Mouse (Mus musculus) midbrain, postnatal 0 days (tissue): Measurements from ENCODE around the gene Def8. TPM values are rescaled to one million over a fixed set of nuclear protein-coding genes. Genes with fewer than 3 reads are reported as not detected.

Experiments
- ATAC-seq: fragments of 200-750 bp; cut with Nextera tagmentation; 2 replicates; pipeline ENCODE4 v1.8.0; 2017; ENCODE audit warnings: moderate number of reproducible peaks, mild to moderate bottlenecking, moderate TSS enrichment, moderate library complexity; ENCODE audit not compliant: low FRiP score
- DNase-seq: peaks from one replicate; pipeline ENCODE4 v3.0.0-alpha.2; 2015; ENCODE audit warnings: low spot score
- H3K27ac ChIP-seq: fragments of 300-500 bp; sonication (generic); 2 replicates; pipeline ENCODE4 v1.5.1; 2014; ENCODE audit warnings: low read depth, mild to moderate bottlenecking, low read length, mixed read lengths
- H3K27me3 ChIP-seq: fragments of 300-500 bp; sonication (generic); 2 replicates; pipeline ENCODE4 v1.6.1; 2014; ENCODE audit warnings: low read length, control low read depth, mixed read lengths; ENCODE audit not compliant: insufficient read depth
- H3K36me3 ChIP-seq: fragments of 300-500 bp; sonication (generic); 2 replicates; pipeline ENCODE4 v1.6.1; 2014; ENCODE audit warnings: low read length, control low read depth, mixed read lengths; ENCODE audit not compliant: insufficient read depth
- H3K4me1 ChIP-seq: fragments of 300-500 bp; sonication (generic); 2 replicates; pipeline ENCODE4 v1.6.1; 2014; ENCODE audit warnings: mild to moderate bottlenecking, control low read depth, antibody characterized with exemption, low read length, mixed read lengths; ENCODE audit not compliant: insufficient read depth
- H3K4me2 ChIP-seq: fragments of 300-500 bp; sonication (generic); 2 replicates; pipeline ENCODE4 v1.6.1; 2014; ENCODE audit warnings: low read depth, mild to moderate bottlenecking, low read length, mixed read lengths; ENCODE audit not compliant: poor library complexity, severe bottlenecking
- H3K4me3 ChIP-seq: fragments of 300-500 bp; sonication (generic); 2 replicates; pipeline ENCODE4 v1.5.1; 2014; ENCODE audit warnings: low read depth, mild to moderate bottlenecking, low read length, moderate library complexity
- H3K9ac ChIP-seq: fragments of 300-500 bp; sonication (generic); replicated peaks from 2 replicates; pipeline ENCODE4 v1.6.1; 2014; ENCODE audit warnings: mild to moderate bottlenecking, low read length, moderate library complexity, mixed read lengths; ENCODE audit not compliant: poor library complexity, severe bottlenecking
- H3K9me3 ChIP-seq: fragments of 300-500 bp; sonication (generic); 2 replicates; pipeline ENCODE4 v1.6.1; 2016; ENCODE audit warnings: low read length, control low read depth
- CTCF ChIP-seq: IDR thresholded peaks from 2 replicates; pipeline ENCODE4 v1.5.1; 2016; ENCODE audit warnings: antibody characterized with exemption, mild to moderate bottlenecking
- WGBS: fragments of 180-500 bp; shearing (Covaris S2); extraction: QIAGEN DNeasy Blood & Tissue Kit; methylation state at CpG from one replicate; pipeline ENCODE4 v1.1.7; 2014; 5-methylcytosine and 5-hydroxymethylcytosine counted together
- polyA plus RNA-seq: library from polyadenylated mRNA; unstranded; fragments of >200 nt; fragmentation: Nextera tagmentation; extraction: Ambion mirVana; gene quantifications from 2 replicates; pipeline ENCODE4 v1.2.1, GENCODE M21; 2015
- total RNA-seq: library from RNA; depleted of rRNA; stranded (reverse); fragments of >200 nt; gene quantifications from 2 replicates; pipeline ENCODE4 v1.2.3, GENCODE M21; 2014

The Def8 gene
- total and polyA plus RNA-seq, 2 experiments from 2014 or later = 36.4 to 47.6 TPM

DNA sequence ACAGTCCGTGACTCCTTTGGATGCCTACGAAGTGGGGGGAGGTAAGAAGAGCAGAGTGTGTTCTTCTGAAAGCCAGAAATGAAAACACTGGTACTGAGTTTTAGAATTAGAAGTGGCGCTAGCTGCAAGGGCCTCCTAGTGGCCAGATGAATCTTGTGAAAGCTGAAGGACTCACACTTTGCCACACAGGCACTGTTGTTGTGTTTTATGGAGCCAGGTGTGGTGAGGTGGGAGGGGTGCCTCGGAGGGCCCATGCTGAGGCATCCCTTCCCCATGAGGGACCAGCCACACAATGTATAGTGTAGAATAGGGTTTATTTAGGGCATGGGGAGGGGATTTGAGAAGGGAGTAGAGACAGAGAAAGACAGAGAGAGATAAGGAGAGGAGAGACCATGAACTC is 74.4 kb downstream of the Def8 start:
- no peak overlapping the region for H3K9ac ChIP-seq
- DNase-seq (no peak), ATAC-seq (no peak)
- no peaks in the 10 kb centered on the region for H3K27me3 ChIP-seq
- H3K4me1 ChIP-seq = no peaks in the 10 kb centered on the region
- TF ChIP-seq CTCF = peak; percentile 34; the same call in 1 of the 2 replicates
- H3K36me3 ChIP-seq = peaks cover 83% of the 10 kb centered on the region
- no peak overlapping the region for H3K27ac ChIP-seq
- WGBS = 93% methylated on average over 4 of the region's 4 CpGs
- H3K4me3 ChIP-seq = no peak overlapping the region
- H3K4me2 ChIP-seq = no peak overlapping the region
- no peaks in the 10 kb centered on the region for H3K9me3 ChIP-seq

DNA sequence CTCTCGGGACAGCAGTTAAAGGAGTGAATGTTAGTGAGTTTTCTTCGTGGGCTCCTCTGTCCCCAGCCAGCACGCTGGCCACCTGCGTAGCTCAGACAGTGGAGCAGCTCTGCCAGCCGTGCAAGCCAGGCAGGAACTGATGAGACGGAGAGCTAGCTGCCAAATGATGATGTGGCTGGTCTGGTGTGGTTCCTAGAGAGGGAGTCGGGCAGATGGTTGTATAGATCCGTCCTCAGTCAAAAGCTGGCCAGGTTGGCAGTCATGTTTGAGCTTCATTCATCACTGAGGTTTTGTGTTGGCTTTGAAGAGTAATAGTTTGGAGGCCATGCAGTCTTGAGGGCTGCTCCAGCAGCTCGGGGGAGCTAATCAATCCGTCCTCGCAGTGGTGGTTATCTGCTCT is 75.6 kb downstream of the Def8 start:
- TF ChIP-seq CTCF = no peak
- DNase-seq (no peak), ATAC-seq (no peak)
- Histone ChIP-seq H3K4me3 (no peak overlapping the region), H3K36me3 (peaks cover 80% of the 10 kb centered on the region), H3K9ac (no peak overlapping the region), H3K4me2 (no peak overlapping the region), H3K4me1 (no peaks in the 10 kb centered on the region), H3K27me3 (no peaks in the 10 kb centered on the region), H3K9me3 (no peaks in the 10 kb centered on the region), H3K27ac (no peak overlapping the region)
- WGBS = 91% methylated on average over 11 of the region's 11 CpGs

DNA sequence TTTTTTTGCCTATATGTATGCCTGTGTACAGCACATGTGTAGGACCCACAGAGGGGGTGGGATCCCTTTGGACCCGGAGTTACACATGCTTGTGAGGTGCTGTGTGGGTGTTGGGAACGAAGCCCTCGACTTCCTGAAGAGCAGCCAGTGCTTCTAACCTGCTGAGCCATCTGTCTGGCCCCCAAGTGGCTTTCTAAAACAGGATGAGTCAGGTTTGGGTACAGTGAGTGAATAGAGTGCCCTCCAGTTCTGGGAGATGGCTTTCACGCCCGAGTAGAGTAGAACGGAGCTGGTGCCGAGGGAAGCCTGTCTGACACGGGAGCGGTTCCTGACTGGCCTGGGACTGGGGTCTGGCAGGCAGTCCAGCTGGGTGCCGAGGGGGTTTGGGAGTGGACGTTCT is 76.2 kb downstream of the Def8 start:
- Histone ChIP-seq H3K36me3 (peaks cover 75% of the 10 kb centered on the region), H3K27ac (no peak overlapping the region), H3K4me3 (no peak overlapping the region), H3K9me3 (no peaks in the 10 kb centered on the region), H3K27me3 (no peaks in the 10 kb centered on the region), H3K9ac (no peak overlapping the region), H3K4me2 (no peak overlapping the region), H3K4me1 (no peaks in the 10 kb centered on the region)
- no peak for TF ChIP-seq CTCF
- no peak for DNase-seq
- ATAC-seq = no peak
- WGBS = 93% methylated on average over 11 of the region's 11 CpGs

DNA sequence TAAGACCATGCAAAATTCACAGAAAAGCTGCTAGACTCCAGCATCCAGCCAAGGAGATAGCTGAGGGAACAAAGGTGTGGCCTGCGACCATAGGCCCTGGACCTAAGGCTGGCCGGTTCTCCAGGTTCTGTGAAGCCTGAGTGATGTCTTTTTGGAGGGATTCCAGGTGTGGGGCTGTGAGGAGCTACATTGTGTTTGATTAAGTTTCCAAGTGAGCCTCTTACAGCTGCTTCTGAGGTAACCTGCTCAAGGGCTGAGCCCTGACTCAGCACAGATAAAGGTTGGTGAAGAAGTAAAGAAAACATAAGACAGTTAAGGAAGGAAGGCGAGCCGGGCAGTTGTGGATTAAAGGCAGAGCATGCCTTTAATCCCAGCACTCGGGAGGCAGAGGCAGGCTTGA is 78.9 kb downstream of the Def8 start:
- H3K9ac ChIP-seq = no peak overlapping the region
- H3K4me3 ChIP-seq = no peak overlapping the region
- H3K4me1 ChIP-seq = no peaks in the 10 kb centered on the region
- WGBS = 93% methylated on average over 5 of the region's 5 CpGs
- H3K4me2 ChIP-seq = no peak overlapping the region
- H3K9me3 ChIP-seq = no peaks in the 10 kb centered on the region
- TF ChIP-seq CTCF = no peak
- peaks cover 72% of the 10 kb centered on the region for H3K36me3 ChIP-seq
- ATAC-seq (no peak), DNase-seq (no peak)
- no peak overlapping the region for H3K27ac ChIP-seq
- H3K27me3 ChIP-seq = no peaks in the 10 kb centered on the region

DNA sequence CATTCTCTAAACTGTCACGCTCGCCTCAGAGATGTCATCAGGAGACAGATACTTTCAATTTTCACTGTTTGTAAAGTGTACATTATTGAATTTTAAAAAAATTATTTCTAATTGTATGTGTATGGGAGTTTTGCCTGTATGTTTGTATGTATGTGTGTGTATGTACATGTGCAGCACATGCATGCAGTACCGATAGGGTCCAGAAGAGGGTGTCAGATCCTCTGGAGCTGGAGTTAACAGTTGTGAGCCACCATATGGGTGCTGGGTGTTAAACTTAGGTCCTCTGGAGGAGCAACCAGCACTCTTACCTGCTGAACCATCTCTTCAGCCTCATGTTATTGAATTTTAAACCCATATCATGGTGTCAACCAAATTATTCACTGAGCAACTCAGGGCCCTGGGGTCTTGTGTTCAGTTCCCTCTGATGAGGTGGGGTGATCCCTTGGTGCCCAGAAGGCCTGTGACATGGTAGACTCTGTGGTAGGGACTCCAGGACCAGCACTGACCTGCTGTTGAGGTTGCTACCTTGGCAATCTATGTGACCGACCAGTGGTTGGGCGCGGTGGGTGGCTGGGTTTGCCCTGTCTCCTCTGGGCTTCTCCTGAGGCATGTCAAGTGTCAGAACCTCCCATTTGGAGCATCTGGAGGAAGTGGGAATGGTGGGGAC is 80.6 kb downstream of the Def8 start:
- H3K9me3 ChIP-seq = no peaks in the 10 kb centered on the region
- H3K27ac ChIP-seq = 0 out of 2 replicates have a peak overlapping the region, but pooled peaks have one; percentile 32
- peaks cover 79% of the 10 kb centered on the region for H3K36me3 ChIP-seq
- no peaks in the 10 kb centered on the region for H3K27me3 ChIP-seq
- no peak for ATAC-seq
- over 99% methylated on average over 6 of the region's 6 CpGs for WGBS
- H3K4me1 ChIP-seq = no peaks in the 10 kb centered on the region
- TF ChIP-seq CTCF = peak; percentile 65
- H3K4me2 ChIP-seq = no peak overlapping the region
- DNase-seq = no peak
- no peak overlapping the region for H3K4me3 ChIP-seq
- H3K9ac ChIP-seq = no peak overlapping the region

DNA sequence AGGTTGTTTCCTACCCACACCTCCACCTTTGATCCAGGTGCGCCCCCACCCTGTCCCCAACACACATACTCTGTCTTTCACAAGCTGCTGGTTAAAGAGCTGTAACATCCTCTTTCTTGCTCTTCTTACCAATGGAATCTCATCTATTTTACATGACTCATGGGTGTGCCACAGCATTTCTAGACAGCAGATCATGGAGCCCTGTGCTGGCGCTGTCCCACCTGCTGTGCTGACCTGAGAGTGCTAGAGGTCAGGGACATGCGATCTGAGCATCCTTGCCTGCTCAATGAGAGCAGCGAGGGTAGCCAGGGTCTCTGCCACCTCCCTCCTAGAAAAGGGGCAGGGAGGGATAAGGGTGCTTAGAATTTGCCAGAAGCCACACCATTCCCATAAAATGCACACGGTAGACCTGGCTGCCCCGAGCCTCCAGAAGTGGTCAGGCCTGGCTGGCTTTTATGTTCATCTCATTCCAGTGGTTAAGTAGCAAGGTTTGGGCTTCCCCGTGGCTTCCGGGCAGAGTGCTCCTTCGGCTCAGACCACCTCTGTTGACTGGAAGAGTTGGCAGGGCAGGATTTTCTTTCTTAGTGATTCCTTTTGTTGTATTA is 81.4 kb downstream of the Def8 start:
- ATAC-seq = no peak
- no peaks in the 10 kb centered on the region for H3K4me1 ChIP-seq
- no peak overlapping the region for H3K9ac ChIP-seq
- no peak overlapping the region for H3K4me3 ChIP-seq
- no peak for DNase-seq
- peaks cover 79% of the 10 kb centered on the region for H3K36me3 ChIP-seq
- no peaks in the 10 kb centered on the region for H3K9me3 ChIP-seq
- no peak for TF ChIP-seq CTCF
- 86% methylated on average over 9 of the region's 9 CpGs for WGBS
- peak overlapping the region; percentile 0; the same call in 1 of the 2 replicates for H3K27ac ChIP-seq
- H3K27me3 ChIP-seq = no peaks in the 10 kb centered on the region
- no peak overlapping the region for H3K4me2 ChIP-seq
